Mouse (Mus musculus) forebrain, embryonic 15.5 days (tissue): ENCODE measurements around the gene Clcn3. TPM values are rescaled to one million over a fixed set of nuclear protein-coding genes. Genes with fewer than 3 reads are reported as not detected.
A peak's percentile ranks its signal among the peaks of the same experiment; 100 is the strongest.

Experiments used
- ATAC-seq: fragments of 200-750 bp; cut with Nextera tagmentation; replicated peaks from 2 replicates; pipeline ENCODE4 v1.8.0; 2017; ENCODE audit warnings: mild to moderate bottlenecking, moderate TSS enrichment, moderate library complexity
- H3K27ac ChIP-seq: fragments of 300-500 bp; sonication (generic); replicated peaks from 2 replicates; pipeline ENCODE4 v1.5.1; 2015; ENCODE audit warnings: mild to moderate bottlenecking, inconsistent platforms
- H3K27me3 ChIP-seq: fragments of 300-500 bp; sonication (generic); 2 replicates; pipeline ENCODE4 v1.6.1; 2015; ENCODE audit warnings: inconsistent platforms
- H3K36me3 ChIP-seq: fragments of 300-500 bp; sonication (generic); 2 replicates; pipeline ENCODE4 v1.6.1; 2015; ENCODE audit warnings: mild to moderate bottlenecking, inconsistent platforms
- H3K4me1 ChIP-seq: fragments of 300-500 bp; sonication (generic); 2 replicates; pipeline ENCODE4 v1.6.1; 2015; ENCODE audit warnings: inconsistent platforms
- H3K4me2 ChIP-seq: fragments of 300-500 bp; sonication (generic); replicated peaks from 2 replicates; pipeline ENCODE4 v1.6.1; 2015; ENCODE audit warnings: mild to moderate bottlenecking, inconsistent platforms
- H3K4me3 ChIP-seq: fragments of 300-500 bp; sonication (generic); 2 replicates; pipeline ENCODE4 v1.5.1; 2015; ENCODE audit warnings: mild to moderate bottlenecking, inconsistent platforms
- H3K9ac ChIP-seq: fragments of 300-500 bp; sonication (generic); replicated peaks from 2 replicates; pipeline ENCODE4 v1.6.1; 2015; ENCODE audit warnings: mild to moderate bottlenecking, inconsistent platforms
- H3K9me3 ChIP-seq: fragments of 300-500 bp; sonication (generic); 2 replicates; pipeline ENCODE4 v1.6.1; 2016; ENCODE audit warnings: inconsistent platforms
- WGBS: fragments of 180-500 bp; shearing (Covaris S2); methylation state at CpG from one replicate; pipeline ENCODE4 v1.1.7; 2015; ENCODE audit warnings: mixed read lengths; 5-methylcytosine and 5-hydroxymethylcytosine counted together
- polyA plus RNA-seq: library from polyadenylated mRNA; unstranded; fragments of >200 nt; fragmentation: Nextera tagmentation; extraction: Ambion mirVana; gene quantifications from 2 replicates; pipeline ENCODE4 v1.2.1, GENCODE M21; 2015

The Clcn3 gene
- polyA plus RNA-seq, 1 experiment from 2014 or later, result 63.5 TPM

DNA sequence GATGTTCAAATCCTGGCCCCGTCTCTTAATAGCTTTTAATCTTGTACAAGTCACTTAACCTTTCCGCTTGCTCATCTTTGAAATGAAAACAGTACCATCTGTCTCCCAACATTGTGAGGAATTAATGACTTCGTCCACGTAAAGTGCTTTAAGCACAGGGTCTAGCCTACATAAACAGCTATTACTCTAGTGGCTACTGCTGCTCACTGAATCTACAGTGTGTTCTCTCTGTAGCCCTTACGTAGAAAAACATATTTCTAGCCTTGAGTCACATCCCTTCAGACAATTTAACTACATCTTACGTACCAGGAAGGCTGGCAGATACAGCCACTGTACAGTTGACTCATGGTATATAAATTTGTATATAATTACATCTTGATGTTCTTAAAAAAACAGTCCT, 118.2 kb downstream of the Clcn3 start:
- no peak overlapping the region for H3K9ac ChIP-seq
- H3K4me2 ChIP-seq, result no peak overlapping the region
- no peak overlapping the region for H3K4me3 ChIP-seq
- H3K9me3 ChIP-seq, result no peaks in the 10 kb centered on the region
- WGBS, result 67% methylated on average over 6 of the region's 6 CpGs
- no peaks in the 10 kb centered on the region for H3K36me3 ChIP-seq
- H3K27me3 ChIP-seq, result no peaks in the 10 kb centered on the region
- H3K27ac ChIP-seq, result no peak overlapping the region
- H3K4me1 ChIP-seq, result no peaks in the 10 kb centered on the region
- peak; percentile 43; the same call in 1 of the 2 replicates for ATAC-seq

- no peaks in the 10 kb centered on the region for H3K27me3 ChIP-seq
- no peak overlapping the region for H3K9ac ChIP-seq
- H3K27ac ChIP-seq, result no peak overlapping the region
- no peak overlapping the region for H3K4me3 ChIP-seq
- H3K9me3 ChIP-seq, result no peaks in the 10 kb centered on the region
- H3K4me2 ChIP-seq, result no peak overlapping the region
- no peak for ATAC-seq
- 91% methylated on average over 6 of the region's 6 CpGs for WGBS
- no peaks in the 10 kb centered on the region for H3K36me3 ChIP-seq
- no peaks in the 10 kb centered on the region for H3K4me1 ChIP-seq
Measured at GRCm38 (mm10) chr8:60861783-60862182, 121.3 kb downstream of the Clcn3 start.

- no peaks in the 10 kb centered on the region for H3K9me3 ChIP-seq
- no peak overlapping the region for H3K27ac ChIP-seq
- no peak overlapping the region for H3K4me2 ChIP-seq
- no peaks in the 10 kb centered on the region for H3K4me1 ChIP-seq
- no peaks in the 10 kb centered on the region for H3K27me3 ChIP-seq
- H3K36me3 ChIP-seq, result no peaks in the 10 kb centered on the region
- H3K4me3 ChIP-seq, result no peak overlapping the region
- 79% methylated on average over 3 of the region's 3 CpGs for WGBS
- H3K9ac ChIP-seq, result no peak overlapping the region
- no peak for ATAC-seq
Measured at GRCm38 (mm10) chr8:60860749-60861148, 122.4 kb downstream of the Clcn3 start.

Other genes with a start within 250 kb of the Clcn3 start
- gene Hpf1, start 92.9 kb downstream of the Clcn3 start, polyA plus RNA-seq, result 105 and 106 TPM in 2 replicates
- gene Nek1, start 9.9 kb upstream of the Clcn3 start, polyA plus RNA-seq, result 22.9 and 24.3 TPM in 2 replicates
- gene Sh3rf1, start 240.6 kb upstream of the Clcn3 start, polyA plus RNA-seq, result 32.3 and 32.8 TPM in 2 replicates